Mouse (Mus musculus): ENCODE results near the gene Ergic3.
A peak's percentile ranks its signal among the peaks of the same experiment; 100 is the strongest.

Ergic3 gene

DNA sequence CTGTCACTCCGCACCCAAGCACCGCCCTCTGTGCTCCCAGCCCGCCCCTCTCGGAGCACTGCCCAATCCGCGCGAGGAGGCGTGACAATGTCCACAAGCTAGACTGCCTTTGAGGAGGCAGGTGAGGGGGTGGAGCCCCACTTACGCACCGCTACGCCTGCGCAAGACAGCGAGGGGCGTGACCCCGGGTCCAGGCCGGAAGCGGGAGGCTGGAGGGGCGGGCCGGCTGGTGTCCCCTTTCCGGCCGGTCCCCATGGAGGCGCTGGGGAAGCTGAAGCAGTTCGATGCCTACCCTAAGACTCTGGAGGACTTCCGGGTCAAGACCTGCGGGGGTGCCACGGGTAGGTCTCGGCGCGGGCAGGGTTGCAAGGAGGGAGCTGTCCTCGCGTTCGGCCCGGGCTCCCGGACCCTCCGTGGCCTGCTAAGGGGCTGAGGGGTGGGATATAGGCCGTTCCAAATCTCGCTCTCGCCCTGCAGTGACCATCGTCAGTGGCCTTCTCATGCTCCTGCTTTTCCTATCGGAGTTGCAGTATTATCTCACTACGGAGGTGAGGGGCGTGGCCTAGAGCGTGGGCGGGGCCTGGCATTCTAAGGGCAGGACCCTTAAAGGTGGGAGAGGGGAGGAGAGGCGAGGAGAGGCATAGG lies at the start of gene Ergic3, which contains the start of gene 6430550D23Rik:
Gene Ergic3, plus strand, starts transcription at position 158 of the 645 bp plus-strand sequence.
Gene 6430550D23Rik, minus strand, starts transcription at position 90 of the 645 bp plus-strand sequence.
- DNase-seq (ENCODE audit: extremely low read depth, low read depth): peak; percentile 87

DNA sequence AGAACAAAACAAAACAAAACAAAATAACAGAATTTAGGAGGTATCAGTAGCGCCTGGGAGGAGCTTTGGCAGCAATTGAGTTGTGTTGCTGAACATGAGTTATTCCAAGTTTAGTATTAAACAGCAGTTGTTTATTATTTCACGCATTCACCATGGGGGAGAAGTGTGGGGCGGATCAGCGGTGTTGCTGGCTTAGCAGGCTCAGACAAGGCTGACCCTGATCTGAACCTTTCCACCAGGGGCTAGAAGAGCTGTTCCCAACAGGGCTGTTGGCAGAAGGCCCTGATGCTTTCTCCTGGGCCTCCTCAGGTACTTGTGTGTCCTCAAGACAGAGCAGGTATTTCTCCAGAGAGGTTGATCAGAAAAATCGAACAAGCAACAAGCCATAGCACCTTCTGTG lies 47.9 kb upstream of the Ergic3 start:
- DNase-seq (ENCODE audit: extremely low read depth, low read depth): no peak

DNA sequence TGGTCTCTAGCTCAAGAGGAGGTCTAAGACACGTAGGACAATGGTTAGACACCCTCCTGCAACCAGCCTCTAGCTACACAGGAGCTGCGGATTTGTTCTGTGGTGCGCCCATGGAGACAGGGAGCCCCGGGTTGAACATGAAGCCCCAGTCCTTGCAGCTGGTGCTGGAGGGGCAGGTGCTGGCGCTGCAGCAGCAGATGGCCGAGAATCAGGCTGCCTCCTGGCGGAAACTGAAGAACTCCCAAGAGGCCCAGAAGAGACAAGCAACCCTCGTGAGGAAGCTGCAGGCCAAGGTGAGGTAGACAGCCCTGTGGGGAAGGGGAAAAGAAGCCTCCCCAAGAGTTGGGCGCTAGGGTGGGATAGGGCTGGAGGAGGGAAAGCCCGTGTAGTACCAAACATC lies 46.0 kb upstream of the Ergic3 start:
- no peak for DNase-seq (ENCODE audit: extremely low read depth, low read depth)

DNA sequence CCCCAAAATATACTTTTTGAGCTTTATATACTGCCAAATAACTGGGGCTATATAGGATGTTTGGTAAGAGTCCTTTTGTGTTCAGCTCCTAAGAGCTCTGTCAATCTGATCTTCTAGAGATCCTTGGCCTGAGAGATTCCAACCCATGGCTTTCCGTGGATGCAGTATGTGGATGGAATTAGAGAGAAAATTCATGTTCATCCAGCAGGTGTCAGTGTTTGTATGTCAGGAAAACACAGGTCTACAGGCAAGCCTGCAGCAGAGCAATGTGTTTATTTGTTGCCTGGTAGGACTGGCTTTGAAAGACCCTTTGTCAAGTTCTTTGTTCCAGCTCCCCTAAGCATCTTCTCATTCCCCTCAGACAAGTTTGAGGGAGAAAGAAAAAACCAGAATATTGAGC lies 44.9 kb upstream of the Ergic3 start:
- DNase-seq (ENCODE audit: extremely low read depth, low read depth): no peak

DNA sequence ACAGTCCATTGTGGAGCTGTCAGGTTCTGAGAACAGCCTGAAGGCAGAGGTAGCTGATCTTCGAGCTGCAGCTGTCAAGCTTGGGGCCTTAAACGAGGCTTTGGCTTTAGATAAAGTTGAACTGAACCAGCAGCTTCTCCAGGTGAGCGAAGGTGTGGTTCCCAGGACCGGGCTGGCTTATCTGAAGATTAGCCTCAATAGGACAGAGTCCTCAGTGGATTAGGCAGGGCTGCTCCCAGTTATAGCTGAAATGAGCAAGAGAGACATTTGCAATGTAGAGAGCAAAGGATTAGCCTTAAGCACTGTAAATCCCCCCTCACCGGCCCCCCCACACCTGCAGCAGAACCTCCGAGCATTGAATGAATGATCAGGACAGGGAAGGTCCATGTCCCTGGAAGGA lies 34.5 kb upstream of the Ergic3 start:
- DNase-seq (ENCODE audit: extremely low read depth, low read depth): no peak

DNA sequence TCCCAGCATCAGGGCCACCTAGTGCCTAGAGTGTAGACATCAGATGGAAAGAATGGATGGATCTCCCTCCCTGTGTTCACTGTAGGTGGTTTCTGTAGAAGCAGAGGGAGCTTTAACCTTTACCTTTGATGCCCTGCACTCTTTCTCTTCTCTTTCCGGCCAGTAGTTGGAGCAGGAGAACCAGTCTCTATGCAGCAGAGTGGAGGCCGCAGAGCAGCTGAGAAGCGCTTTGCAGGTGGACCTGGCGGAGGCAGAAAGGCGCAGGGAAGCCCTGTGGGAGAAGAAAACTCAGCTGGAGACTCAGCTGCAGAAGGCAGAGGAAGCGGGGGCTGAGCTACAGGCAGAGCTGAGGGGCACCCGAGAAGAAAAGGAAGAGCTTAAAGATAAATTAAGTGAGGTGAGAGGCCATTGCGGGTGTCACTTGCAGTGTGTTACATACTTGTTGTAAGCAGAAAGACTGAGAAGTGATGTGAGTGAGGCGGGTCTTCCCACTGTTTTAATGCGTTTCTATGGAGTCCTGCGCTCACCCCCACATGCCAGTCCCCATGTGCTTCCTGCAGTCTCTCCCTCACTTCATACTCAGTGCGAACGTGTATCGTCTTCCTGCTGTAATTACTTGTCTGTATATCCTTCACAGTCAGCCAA lies 33.6 kb upstream of the Ergic3 start:
- no peak for DNase-seq (ENCODE audit: extremely low read depth, low read depth)

DNA sequence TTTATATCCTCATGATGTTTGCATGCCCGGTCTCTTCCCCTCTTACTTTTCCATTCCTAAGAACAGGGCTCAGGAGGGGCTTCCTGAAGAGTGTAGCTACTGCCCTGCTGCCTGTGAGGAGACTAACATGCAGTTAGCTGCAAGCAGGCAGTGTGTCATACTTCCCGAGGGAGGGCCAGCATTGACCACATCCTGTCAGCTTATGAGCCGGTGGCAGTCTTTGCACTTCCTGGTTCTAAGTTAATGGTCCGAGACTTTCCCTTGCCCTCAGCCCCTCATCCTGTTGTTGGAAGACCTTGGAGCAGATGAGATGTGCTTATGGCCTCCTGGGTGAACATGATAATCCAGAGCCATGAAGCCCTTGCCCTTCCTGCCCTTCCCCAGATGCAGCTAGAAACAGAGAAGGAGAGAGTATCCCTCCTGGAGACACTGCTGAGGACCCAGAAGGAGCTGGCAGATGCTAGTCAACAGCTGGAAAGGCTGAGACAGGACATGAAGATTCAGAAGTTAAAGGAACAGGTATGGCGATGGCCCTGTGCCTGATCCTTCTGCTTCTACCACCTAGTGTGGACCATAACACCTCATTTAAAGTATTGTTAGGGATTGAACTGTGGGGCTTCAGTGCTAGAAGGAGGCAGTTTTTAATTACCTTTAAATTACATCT lies 28.4 kb upstream of the Ergic3 start:
- no peak for DNase-seq (ENCODE audit: extremely low read depth, low read depth)

DNA sequence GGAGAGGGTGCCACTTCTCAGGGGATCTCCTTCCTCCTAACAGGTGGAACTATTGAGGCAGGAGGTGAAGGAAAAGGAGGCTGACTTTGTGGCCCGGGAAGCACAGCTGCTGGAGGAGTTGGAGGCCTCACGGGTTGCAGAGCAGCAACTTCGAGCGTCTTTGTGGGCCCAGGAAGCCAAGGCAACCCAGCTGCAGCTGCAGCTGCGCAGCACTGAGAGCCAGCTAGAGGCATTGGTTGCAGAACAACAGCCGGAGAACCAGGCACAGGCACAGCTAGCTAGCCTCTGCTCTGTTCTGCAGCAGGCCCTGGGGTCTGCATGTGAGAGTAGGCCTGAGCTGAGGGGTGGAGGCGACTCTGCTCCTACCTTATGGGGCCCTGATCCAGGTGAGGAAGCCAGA lies 22.1 kb upstream of the Ergic3 start:
- DNase-seq (ENCODE audit: extremely low read depth, low read depth): no peak

DNA sequence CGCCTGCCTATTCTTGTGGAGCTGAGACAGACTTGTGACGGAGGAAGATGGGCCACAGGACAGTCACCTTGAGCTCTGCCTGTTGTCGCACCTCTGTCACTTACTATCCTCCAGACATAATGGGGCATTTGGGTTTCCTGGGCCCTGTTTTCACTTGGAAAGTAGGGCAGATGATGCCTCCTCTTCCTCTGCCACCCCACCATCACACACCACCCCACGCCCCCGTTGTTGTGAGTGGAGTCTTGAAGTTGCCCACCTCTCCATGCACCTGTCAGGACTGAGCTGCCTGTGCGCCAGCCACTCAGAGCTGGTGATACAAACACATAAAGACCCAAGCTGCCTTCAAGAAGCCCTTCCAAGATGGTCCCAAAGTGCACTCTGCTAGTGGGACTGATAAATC lies 20.7 kb upstream of the Ergic3 start:
- DNase-seq (ENCODE audit: extremely low read depth, low read depth): no peak

DNA sequence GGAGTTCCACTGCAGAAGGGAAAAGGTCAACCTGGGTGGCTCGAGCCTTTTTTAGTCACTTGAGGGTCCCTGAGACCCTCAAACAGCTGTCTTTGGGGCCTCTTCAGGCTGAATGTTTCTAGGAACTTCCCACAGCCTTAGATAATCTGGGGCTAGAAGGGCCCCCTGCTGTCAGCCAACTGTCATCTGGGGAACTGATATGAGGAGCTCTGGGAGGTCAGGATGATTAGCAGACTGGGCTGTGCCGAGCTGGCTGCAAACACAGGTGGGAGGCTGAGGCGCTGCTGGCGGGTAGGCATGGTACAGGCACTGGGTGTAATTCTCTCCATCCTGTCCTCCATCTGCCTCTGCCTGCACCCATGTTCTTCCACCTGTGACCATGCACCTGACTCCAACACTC lies 18.8 kb upstream of the Ergic3 start:
- peak; percentile 68 for DNase-seq (ENCODE audit: extremely low read depth, low read depth)

DNA sequence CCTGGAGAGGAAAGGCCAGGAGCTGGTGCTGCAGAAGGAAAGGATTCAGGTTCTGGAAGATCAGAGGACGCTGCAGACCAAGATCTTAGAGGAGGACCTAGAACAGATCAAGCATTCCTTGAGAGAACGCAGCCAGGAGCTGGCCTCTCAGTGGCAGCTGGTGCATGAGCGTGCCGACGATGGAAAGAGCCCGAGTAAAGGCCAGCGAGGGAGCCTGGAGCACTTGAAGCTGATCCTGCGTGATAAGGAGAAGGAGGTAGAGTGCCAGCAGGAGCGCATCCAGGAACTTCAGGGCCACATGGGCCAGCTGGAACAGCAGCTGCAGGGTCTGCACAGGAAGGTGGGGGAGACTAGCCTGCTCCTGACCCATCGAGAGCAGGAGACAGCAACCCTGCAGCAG lies 16.7 kb upstream of the Ergic3 start:
- no peak for DNase-seq (ENCODE audit: extremely low read depth, low read depth)

DNA sequence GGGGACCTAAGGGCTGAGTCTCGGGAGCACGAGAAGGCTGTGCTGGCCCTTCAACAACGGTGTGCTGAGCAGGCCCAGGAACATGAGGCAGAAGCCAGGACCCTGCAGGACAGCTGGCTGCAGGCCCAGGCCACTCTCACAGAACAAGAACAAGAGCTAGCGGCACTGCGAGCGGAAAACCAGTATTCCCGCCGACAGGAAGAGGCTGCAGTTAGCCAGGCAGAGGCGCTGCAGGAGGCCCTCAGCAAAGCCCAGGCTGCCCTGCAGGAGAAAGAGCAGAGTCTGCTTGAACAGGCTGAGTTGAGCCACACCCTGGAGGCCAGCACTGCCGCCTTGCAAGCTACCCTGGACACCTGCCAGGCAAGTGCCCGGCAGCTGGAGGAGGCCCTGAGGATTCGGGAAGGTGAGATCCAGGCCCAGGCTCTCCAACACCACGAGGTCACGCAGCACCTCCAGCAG lies 16.0 kb upstream of the Ergic3 start:
- no peak for DNase-seq (ENCODE audit: extremely low read depth, low read depth)

DNA sequence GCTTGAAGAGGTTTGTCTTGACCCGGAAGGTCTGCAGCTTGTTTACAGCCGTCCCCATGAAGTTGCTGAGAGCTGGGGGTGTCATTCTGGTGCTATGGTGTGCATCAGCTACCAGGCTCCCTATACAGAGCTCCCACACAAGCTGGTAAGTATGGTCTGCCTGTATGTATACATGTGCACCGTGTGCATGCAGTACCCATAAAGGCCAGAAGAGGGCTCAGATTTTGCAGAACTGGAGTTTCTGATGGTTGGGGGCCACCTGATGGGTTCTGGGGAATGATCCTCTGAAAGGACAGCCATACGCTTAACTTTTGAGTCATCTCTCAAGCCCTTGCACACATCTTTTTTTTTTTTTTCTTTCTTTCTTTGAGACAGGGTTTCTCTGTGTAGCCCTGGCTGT lies 2.5 kb upstream of the Ergic3 start:
- DNase-seq (ENCODE audit: extremely low read depth, low read depth): no peak

DNA sequence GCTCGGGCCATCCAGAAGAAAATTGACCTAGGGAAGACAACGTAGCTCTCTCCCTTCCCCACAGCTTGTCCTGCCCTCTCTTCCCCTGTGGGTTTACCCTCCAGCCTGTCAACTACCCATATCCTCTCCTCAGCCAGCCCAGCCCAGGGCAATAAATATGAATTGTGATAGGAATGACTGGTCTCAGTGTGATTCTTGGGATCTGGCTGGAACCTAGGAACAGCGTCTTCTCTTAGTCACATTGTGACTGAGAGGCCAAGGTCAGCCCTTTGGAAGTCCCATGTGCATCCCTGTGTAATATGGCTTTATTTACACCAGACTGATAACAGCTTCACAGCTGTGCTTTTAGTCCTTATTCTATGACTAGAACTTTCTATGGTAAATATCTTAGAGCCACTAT lies 10.3 kb downstream of the Ergic3 start:
- DNase-seq (ENCODE audit: extremely low read depth, low read depth): no peak

DNA sequence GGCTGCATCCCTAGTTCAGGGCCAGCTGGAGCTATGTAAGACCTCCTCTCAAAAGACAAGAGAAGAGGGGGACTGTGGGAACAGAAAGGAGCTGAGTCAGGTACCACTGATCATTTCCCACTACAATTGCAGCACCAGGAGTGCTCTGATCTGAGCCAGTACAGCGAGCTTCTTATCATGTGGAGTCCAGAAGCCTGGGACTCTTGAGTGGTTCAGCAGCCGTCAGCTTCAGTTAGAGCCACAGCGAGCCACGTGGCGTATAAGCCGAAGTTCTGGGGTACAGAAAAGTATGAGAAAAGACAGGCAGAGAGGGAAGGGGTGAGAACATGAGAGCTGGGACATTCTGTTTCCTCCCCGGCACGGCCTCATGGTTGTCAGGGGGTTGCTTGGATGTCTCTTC lies 13.4 kb downstream of the Ergic3 start:
- DNase-seq (ENCODE audit: extremely low read depth, low read depth): peak; percentile 75

DNA sequence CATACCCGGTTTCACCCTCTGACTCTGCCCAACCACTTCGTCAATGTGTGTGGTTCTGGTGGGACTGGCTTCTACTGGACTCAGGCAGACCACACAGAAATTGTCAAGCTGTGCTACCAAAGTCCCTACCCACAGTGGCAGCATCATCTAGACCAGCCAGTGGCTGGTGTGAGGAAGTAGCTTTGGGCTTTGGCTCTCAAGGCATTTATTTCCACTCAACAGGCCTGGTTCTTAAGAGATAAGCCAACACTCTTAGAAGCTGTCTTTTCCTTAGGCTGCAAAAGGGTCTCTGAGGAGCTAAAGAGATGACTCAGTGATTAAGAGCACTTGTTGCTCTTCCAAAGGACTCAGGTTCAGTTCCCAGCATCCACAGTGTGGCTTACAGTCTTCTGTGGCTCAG lies 13.9 kb downstream of the Ergic3 start:
- DNase-seq (ENCODE audit: extremely low read depth, low read depth): peak; percentile 91

DNA sequence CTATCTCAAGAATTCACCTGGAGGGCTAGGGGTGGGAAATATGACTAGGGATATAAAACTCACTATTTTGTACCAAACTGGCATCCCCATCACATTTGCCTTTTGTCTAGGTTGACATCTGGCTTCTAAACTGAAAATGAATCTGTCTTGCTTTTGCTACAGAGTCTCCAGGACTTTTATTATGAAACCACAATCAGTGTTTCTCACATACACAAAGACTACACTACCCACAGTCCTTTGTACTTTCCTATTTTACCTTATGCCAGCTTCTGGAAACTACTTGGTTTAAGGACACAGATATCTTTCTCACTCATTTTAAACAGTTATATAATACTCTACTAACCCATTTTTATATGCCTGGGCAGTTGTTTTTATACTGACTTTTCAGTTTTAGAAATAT lies 17.6 kb downstream of the Ergic3 start:
- no peak for DNase-seq (ENCODE audit: extremely low read depth, low read depth)

DNA sequence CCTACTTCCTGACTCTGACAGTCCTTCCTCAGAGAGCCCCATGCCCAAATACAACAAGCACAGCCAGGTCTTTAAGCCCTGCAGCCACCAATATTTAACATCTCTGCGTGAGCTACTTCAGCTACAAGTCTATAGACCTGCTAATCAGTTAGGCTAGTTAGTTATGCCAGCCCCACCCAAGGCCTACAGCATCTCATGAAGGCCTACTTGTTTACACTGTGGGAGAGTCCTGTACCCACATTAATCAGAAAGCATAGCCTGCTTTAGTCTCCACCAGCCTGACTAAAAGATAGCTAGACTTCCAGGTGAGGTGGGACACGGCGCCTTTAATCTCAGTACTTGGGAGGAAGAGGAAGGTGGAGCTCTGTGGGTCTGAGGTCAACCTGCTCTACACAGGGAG lies 31.5 kb downstream of the Ergic3 start:
- no peak for DNase-seq (ENCODE audit: extremely low read depth, low read depth)

DNA sequence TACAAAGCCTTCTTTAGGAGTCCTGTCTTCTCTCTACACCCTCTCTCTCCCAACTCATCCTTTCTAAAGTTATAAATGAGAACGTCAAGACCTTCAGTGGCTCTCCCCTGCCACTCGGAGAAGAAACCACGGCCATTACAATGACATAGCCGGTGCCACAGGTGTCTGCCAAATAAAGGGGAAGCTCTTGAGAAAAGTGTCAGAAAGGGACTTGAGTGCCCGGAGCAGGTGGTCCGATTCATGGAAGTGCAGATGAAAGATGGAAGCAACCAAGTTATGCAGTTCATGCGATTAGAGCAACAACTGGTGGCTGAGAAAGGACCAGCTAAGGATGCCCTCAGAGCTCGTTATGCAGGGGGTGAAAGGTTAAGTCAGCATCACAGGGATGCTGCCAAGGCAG lies 35.1 kb downstream of the Ergic3 start:
- DNase-seq (ENCODE audit: extremely low read depth, low read depth): no peak

DNA sequence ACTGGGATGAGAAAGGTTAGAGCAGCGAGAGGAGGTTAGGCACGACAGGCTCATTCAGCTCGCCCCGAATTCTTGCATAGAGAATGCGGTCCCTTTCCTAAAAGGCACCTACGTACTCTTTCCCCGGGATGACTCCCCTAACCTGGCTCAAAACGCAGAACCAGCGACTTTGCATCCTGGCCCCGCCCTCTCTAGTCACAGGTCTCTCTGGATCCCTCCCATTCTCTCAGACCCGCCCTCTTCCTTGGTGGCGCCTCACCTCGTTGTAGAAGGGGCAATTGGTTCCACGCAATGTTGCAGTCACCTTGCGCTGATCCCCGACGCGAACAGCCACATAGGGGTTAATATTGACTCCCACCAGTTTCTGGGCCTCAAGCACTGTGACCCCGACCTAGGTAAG lies 40.1 kb downstream of the Ergic3 start:
- DNase-seq (ENCODE audit: extremely low read depth, low read depth): no peak

DNA sequence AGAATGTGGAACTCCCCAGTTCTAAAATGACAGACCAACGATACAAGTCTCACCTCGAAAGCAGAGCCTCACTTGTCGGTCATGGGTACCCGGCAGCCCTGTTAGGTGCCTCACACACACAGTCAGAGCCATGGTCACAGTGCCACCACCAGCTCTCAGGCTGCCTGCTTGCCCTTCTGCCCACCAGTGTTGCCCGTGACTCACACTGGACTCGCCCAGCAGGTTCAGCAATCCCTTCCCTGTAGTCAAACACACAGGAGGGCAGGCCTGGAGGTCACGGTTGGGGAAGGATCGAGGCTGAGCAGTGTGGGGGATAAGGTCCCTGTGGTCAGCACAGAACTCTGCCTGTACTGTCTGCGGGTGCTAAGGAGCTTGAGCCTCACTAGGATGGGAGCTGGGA lies 45.0 kb downstream of the Ergic3 start, which contains the start of gene Fer1l4:
Gene Fer1l4, minus strand, starts transcription at position 132 of the 400 bp plus-strand sequence.
- DNase-seq (ENCODE audit: extremely low read depth, low read depth): no peak

Data from MEL-GATA-1-ER (cell line).